Mouse (Mus musculus) ovary, postnatal 10 days (tissue): ENCODE data around the gene Prrx2.

ENCODE experiments used
- DNase-seq: peaks from one replicate; pipeline ENCODE4 v3.0.0; 2022; ENCODE audit warnings: low spot score

The Prrx2 gene

DNA sequence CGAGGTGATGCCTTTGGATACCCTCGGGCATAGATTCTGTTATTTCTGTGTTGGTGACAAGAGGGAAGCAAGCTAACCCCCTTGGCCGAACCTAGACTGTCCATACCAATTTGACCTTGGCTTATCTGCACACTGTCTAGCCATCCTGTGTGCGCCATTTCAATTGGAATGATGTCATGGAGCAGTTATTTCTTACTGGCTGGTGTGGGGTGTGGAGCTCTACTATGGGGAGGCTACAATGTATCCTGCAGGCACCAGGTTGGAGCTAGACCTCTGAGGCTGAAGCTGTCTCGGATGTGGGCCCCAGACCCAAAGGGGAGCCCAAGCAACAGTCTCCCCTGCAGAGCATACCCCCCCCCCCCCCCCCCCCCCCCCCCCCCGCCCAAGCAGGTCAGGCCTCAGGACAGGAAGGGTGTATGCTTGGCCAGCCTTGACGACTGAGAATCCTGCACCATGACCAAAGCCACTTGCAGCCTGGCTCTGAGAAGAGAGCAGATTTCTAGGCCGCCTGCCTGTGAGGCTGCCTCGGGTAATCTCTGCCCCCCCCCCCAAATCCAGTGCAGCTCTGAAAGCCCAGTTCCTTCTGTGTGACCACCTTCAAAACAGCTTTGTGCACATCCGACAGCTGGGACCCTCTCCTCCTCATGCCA lies at the start of gene Prrx2:
Prrx2 (plus strand) TSS at position 600 of the 650 bp plus-strand sequence.
- no peak for DNase-seq

DNA sequence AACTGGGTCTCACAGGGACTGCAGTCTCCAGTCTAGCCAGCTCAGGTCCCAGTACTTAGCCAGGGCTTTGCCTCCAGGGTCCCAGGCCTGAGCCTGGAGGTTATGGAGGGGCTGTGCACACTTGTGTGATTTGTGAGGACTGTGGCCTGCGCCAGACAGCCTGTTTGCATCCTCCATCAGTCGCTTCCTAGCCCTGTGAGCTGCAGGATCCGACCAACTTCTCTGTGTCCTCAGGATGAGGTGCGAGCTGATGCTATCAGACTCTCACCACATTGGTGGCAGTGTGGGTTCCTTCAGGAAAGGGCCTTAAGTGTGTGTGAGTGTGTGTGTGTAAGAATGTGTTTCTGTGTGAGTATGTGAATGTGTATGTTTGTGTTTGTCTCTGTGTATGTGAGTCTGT lies 47.3 kb upstream of the Prrx2 start:
- DNase-seq = no peak

DNA sequence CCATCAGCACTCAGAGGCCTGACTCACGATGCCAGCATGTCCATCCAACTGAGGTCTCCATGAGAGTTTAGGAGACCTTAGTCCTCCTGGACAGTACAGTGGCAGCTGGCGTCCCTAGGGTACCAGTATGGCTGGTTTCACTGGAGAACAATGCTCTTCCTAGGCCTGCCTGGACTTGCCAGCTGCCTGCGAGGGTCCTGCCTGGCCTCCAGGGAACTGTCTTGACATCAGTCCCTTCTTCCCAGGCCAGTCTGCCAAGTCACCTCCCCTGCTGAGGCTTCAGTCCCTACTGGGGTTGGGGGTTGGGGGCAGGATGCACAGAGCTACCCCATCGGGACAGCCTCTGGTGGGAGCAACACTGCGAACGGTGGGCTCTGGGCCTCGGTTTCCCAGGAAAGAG lies 42.7 kb upstream of the Prrx2 start:
- no peak for DNase-seq

DNA sequence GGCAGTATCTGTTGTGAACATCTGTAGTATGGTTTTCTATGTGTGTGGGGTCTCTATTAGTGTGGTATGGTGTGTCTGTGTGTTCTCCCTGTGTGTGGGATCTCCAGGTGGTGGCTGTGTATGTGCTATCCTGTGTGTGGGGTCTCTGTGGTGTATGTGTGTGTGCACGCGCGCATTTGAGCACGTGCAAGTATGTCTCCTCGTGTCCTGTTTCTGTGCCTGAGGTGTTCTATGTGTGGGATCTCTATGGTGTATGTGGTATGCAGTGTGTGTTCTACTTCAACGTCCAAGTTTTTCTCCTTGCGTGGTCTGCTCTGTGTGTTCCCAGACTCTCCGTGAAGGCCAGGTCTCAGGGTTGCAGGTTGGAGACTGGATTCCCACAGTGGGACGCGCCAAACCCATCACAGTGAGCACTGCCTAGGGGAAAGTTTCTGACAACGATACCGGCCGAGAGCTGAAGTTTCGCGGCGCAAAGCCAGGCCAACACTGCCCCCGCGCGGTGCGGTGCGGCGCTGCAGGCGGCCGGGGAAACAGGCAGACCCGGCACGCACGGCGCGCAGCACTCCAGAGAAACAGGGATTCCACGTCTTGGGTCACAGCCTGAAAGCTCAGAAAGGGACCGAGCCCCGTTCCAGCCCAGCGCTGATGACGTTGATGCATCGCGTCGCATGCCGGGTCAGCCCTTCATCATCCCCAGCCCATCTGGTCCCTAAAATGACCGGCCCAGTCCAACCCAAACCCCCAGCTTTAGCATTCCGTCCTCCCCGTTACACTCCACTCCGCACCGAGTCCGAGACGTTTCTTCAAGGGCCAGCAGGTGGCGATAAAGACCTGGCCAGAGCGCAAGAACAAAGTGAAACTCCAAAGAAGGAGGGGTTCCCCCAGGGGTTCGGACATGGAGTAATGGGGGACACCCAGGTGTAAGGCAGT lies 40.3 kb upstream of the Prrx2 start:
- peak; percentile 100 for DNase-seq

DNA sequence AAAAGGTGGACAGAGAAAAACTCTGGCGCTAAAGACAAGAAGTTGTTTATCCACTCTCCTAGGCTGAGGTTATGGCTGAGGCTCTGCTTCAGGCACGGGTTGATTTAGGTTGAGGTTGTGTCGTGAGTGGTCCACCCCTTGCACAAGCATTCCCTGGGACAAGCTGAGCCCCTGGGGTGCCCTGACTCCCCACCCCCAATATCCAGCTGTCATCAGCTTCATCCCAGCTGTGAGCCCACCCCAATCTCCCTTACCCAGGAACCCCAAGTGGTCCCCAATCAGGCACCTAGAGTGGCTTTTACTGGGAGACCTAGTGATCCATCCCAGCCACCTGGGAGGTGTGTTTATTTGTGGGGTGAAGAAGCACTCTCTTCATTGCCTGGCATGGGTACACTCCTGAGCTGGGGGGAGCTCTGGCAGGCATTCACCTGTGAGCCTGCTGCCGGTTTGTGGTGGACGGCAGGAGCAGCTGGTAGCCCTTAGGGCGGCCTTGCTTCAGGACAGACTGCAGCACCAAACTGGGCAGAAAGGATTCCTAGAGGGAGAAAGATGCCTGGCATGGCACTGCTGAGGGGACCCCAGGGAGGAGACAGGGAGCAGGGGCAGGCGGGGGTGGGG lies 39.4 kb upstream of the Prrx2 start:
- no peak for DNase-seq

DNA sequence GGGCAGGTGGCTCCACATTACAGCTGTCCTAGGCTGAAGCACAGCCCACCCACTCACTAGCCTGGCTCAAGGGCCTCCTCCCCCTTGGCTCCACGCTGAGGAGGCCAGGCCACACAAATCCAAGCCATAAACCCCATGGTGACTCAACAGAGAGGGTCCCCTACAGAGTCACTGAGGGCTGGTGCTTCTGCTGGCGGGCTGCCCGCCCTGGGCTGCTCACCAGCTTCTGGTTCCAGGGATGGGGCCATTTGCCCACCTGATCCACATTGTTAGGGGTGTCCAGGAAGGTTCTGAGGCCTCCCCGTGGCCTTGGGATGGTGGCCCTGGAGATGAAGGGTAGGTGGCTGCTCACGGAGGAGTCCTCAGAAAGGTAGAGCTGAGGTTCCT lies 38.9 kb upstream of the Prrx2 start:
- DNase-seq = no peak

DNA sequence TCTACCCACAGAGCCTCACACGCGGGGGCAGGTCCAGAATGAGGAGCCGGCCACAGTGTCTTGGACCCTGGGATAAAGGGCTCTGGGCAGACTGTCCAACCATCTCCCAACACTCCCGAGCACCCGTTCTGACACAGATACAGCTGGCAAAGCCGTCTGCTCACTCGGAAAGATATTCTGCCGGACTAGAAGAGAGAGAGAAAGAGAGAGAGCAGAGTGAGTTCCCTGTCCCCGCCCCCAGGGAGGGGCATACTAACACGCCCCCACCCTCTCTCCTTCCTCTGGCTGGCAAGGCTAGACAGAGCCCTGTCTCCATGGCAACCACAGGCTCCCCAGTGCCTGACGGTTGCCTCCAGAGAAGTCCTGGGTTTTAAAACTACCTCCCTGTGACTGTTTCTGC lies 38.4 kb upstream of the Prrx2 start:
- peak; percentile 35 for DNase-seq

DNA sequence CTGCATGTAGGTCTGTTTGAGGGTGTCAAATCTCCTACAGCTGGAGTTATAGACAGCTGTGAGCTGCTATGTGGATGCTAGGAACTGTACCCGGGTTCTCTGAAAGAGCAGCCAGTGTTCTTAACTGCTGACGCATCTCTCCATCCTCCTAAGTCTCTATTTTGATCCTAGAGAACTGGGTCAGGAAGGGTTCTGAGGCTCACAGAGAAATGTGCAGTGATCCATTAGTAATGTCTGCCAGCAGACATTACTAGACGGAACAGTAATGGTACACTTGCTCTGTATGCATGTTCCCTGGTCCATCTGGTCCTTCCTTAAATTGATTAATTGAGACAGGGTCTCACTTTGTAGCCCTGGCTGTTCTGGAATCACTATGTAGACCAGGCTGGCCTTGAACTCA lies 35.3 kb upstream of the Prrx2 start:
- no peak for DNase-seq

DNA sequence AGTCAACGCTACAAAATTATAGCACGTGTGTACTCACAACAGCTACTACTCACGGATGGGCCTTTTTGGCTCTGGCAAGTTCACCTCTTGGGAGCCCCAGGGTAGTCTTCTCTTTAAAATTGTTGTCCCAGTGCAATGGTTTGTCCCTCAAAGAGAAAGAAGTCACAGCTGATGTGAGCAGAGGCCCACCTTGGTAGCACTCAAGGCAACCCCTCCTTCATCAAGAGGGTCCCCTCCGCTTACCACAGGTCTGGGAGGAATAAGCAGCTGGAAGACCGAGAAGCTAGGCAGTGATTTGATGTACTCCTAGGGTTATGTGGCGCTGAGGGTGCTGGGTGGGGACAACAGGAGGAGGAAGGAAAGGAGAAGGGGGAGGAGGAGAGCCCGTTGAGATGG lies 34.1 kb upstream of the Prrx2 start:
- DNase-seq = no peak

DNA sequence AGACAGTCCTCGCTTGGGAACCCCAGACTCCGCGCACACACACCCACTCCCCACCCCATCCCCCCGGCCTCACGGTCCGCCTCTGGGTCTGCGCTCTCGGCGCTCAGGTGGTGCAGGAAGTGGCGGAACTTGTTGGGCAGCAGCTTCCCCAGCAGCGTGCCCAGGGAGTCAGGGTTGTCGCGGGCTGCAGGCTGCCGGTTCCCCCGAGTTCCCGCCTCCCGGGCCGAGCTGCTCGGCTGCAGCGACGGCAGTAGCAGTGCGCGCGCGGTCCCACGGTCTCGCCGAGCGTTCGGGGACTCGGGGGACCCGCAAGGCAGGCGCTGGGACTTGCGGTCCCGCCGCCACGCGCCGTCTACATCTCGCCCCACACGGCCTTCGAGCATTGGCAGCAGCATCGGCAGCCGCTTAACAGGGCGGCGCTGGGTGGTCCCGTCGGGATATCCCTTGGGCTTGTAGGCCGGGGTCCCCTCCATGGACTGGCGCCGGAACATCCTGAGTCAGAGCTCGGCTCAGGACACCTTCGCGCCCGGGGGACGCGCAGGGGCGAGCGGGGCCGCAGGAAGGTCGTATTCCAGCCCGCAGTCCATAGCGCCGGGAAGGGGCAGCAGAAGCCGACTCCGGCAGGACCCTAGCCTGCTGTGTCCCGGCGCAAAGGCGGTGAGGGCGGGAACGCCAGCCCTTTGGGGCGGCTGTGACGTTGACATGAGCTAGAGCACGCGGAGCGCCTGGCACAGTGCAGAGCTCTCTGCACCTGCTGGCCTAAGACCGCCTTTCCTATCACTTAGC lies 33.5 kb upstream of the Prrx2 start:
- DNase-seq = no peak

DNA sequence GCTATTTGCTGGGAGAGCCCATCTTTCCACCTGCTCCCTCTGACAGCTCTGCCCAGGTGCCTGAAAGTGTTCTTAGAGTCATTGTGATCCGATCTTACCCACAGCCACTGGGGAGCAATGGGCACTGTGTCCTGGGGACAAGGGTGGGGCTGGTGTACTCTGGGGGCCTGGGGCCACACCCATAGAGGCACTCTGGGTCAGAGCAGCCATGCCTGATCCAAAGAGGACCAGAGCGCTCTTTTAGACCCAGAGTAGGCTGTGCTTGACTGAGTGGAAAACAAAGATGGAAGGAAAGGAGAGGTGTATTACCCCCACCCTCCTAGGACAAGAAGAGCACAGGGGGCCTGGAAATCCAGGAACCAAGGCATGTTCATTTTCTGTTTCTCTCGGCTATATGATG lies 31.2 kb upstream of the Prrx2 start, which contains the start of gene 1700001O22Rik:
1700001O22Rik (minus strand) TSS at position 58 of the 400 bp plus-strand sequence.
- no peak for DNase-seq

DNA sequence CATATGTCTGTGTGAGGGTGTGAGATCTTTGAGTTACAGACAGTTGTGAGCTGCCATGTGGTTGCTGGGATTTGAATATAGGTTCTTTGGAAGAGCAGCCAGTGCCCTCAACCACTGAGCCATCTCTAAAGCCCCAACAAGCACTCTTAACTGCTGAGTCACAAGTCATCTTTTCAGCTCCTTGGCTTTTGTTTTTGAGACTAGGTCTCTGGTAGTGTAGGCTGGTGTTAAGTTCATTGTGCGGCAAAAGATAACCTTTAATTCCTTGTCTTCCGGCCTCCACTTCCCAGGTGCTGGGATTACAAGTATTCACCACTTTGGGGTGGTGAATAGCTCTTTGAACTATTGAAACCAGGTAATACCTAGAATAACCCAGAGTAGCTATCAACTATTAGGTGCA lies 28.8 kb upstream of the Prrx2 start:
- DNase-seq = no peak

DNA sequence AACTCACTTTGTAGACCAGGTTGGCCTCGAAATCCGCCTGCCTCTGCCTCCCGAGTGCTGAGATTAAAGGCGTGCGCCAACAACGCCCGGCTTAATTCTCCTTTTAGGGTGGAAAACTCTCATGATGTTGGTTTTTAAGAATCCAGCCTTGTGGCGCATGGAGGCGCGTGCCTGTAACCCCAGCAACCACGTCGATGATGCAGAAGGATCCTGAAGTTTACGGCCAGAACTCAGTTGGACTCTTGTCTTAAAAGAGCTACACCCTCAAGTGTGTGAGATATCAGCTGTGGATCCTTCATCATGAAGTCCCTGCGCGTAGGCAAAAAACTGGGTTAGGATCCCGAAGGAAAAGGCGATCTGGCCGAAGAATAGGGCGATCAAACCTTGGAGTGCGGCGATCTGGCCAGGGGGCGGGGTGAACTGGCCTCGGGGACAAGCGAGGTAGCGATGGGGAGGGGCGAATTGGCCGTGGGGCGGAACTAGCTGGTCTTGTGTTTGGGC lies 27.6 kb upstream of the Prrx2 start:
- DNase-seq = no peak

DNA sequence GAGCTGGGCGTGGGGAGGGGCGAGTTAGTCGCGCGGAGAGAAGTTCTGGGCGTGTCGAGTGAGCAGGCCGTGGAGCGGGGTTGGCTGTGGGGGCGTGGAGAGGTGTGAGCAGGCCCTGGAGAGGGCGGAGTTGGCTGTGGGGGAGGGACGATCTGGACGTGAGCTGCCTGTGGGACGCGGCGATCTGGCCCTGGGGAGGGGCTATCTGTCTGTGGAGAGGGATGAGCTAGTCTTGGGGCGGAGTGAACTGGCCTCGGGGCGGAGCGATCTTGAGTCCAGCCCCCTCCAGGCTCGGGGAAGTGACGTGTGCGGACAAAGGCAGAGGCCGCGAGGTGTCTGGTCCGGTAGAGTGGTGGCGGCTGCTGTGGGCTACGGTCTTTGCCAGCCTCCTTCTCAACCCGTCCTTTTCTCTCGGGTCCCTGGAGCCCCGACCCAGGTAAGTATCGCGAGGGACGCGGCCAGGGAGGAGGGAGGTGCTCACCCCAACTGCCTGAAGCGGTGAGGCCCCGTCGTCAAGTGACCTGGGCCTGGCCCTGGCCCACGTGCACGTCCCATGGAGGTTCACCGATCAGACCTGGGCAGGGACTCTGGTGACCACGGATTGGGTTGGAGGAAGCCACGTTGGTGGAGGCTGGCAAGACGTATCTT lies 27.0 kb upstream of the Prrx2 start, which contains the start of gene Ntmt1:
Ntmt1 (plus strand) TSS at position 179 of the 648 bp plus-strand sequence.
- peak; percentile 85 for DNase-seq

DNA sequence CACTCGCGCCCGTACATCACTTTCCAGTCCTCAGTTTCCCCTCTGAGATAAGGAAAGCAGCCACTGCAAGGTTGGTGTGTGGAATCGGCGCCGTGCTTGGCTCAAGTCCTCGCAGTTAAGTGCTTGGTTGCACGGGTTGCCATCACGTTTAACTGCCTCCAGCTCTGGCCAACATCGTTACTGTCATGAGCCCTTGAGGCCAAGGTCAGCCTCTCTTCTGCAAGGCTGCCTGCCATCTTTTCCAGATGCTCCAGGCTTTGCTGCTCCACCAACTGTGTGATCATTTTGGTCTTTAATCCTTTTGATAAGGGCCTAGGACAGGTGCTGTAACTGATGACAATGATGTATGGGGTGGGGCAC lies 26.5 kb upstream of the Prrx2 start:
- DNase-seq = no peak

DNA sequence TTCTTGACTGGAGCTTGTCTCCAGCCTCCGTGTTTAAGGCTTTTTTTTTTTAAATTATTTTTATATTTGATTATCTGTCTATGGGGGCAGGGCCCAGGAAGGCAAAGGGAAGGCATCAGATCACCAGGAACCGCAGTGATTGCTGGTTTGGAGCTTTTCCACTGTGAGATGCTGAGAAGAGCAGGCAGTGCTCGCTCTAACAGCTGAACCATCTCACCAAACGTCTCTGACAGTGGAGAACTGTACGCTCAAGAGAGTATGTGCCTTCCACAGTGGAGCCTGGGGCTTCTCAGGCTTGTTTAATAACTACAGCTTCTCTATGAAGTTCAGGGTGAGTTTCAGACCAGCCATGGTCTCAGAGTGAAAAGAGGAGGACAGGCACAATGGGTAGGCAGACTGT lies 25.3 kb upstream of the Prrx2 start:
- no peak for DNase-seq

DNA sequence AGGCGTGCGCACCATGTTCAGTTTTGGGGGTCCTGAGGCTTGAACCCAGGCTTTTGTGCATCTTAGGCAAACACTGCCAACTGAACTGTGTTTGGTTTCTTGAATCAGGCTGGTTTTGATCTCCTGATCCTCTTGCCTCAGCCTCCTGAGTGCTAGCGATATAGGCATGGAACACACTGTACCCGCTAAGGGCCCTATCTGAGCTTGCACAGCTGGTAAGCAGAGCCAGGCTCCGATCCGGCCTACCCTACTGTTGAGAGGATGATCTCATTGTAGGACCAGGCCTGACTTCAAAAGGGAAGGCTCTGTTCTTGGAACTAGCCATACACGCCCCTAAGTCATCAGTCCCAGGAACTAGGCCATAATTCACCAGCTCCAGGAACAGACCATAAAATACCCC lies 24.2 kb upstream of the Prrx2 start:
- DNase-seq = no peak

DNA sequence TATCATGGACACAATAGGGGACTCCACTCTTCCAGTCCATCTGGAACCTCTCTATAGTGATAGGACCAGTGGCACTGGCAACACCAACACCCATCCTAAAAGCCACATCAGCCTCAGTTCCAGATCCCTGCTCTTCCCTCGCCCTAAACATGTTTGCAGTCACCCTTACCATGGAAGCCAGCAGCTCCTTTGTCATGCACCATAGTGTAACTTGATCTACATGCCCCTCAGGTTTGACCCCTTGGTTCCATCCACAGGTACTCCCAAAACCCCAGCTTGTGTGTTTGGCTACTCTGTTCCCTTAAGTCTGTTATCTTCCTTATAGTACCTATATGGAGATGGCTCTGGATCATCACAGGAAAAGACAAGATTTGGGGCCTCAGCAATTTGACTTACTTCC lies 18.4 kb upstream of the Prrx2 start:
- DNase-seq = no peak

DNA sequence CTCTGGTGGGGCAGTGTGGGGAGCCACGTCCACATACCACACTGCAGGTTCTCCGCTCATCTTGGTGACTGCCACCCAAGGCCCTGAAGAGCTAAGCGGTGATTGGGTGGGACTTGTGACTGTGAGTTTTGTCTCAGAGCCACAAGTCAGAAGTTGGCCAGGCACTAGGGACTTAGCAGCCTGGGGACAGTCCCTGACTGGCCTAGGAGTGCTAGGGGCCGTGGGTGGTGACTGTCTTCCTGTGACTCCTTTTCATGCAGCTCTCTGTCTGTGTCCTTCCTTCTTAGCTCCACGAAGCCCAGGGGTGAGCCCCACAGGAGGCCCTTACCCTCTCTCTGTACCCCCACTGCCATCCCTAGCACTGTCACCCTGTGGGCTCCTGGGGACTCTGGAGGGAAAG lies 14.9 kb upstream of the Prrx2 start:
- DNase-seq = no peak

DNA sequence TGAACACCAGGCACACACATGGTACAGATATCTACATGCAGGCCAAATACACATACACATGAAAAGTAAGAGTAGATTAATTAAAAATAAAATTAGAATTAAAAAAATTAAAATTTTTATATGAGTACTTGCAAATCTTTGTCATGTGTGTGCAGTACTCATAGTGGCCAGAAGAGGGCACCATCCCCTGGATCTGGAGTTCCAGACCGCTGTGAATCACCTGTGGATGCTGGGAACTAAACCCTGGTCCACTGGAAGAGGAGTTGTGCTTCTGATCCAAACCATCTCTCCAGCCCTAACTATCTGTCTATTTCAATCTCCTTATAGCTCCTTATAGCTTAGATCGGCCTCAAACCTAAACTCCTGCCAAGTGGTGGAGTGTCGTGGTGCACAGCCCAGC lies 13.7 kb upstream of the Prrx2 start:
- no peak for DNase-seq

DNA sequence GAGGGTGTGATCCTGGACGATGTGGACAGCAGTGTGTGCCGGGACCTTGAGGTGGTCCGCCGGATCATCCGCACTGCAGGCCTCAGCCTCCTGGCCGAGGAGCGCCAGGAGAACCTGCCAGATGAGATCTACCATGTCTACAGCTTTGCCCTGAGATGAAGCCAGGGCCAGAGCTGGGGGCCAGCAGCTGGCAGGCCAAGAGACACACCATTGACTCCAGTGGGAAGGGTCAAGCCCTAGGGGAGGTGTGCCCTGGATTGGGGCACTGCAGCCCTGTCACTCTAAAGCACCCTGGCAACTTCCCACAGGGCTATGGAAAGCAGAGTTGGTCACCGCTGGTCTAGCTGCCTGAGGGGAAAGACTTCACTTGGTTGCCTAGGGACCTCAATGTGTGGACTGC lies 12.3 kb upstream of the Prrx2 start:
- DNase-seq = no peak
